Mouse (Mus musculus): ENCODE data around the gene Lrfn4. TPM values are rescaled to one million over a fixed set of nuclear protein-coding genes. Genes with fewer than 3 reads are reported as not detected.

The Lrfn4 gene
- polyA plus RNA-seq, 1 experiment: 2.7 TPM

DNA sequence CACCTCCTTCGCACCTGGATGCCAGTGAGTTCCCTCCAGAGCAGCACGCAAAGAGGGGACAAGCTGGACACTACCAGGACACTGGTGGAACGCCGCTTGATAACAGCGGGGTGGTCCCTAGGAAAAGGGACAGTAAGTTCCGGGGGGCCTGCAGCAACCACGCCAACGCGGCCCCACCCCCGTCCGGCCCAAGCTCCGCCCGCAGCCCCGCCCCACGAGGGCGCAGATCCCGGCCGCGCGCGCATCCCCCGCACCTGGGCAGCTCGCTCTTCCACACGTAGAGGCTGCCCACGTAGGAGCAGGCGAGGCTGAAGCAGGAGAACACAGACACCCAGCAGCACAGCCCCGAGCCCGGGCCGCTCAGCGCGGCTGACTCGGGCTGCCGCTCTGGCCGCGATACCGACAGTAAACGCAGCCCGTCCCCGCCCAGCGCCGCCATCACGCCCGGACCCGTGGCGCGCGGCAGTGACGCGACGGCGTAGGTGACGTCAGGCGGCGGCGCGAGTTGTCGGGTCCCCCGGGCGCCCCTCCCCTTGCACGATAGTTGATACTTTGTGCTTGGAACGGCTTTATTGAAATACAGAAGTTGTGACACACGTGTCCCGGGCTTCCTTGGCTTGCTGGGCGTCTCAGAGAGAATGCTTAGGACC is 9.8 kb upstream of the Lrfn4 start, which contains the start of gene Rce1:
Gene Rce1, minus strand, starts transcription at position 463 of the 650 bp plus-strand sequence.
- no peak for TF ChIP-seq CTCF (IDR thresholded peaks at IDR 0.05; ENCODE audit: control insufficient read depth, insufficient read depth, low read length)
- TF ChIP-seq POLR2A (IDR thresholded peaks at IDR 0.05; ENCODE audit: borderline replicate concordance, control insufficient read depth, low read depth, low read length): peak; percentile 31; the same call in 1 of the 2 replicates
- H3K4me3 ChIP-seq (replicated peaks; ENCODE audit: control insufficient read depth, low read depth, low read length): peak within 1 kb of the TSS; percentile 96
- H3K27ac ChIP-seq (ENCODE audit: control insufficient read depth, insufficient read depth, low read depth, low read length, poor library complexity): peak within 1 kb of the TSS; percentile 89
- 1% methylated on average over 64 of the region's 64 CpGs for WGBS
- H3K4me1 ChIP-seq (ENCODE audit: control insufficient read depth, insufficient read depth, low read length): peaks cover 5% of the 10 kb centered on the region

DNA sequence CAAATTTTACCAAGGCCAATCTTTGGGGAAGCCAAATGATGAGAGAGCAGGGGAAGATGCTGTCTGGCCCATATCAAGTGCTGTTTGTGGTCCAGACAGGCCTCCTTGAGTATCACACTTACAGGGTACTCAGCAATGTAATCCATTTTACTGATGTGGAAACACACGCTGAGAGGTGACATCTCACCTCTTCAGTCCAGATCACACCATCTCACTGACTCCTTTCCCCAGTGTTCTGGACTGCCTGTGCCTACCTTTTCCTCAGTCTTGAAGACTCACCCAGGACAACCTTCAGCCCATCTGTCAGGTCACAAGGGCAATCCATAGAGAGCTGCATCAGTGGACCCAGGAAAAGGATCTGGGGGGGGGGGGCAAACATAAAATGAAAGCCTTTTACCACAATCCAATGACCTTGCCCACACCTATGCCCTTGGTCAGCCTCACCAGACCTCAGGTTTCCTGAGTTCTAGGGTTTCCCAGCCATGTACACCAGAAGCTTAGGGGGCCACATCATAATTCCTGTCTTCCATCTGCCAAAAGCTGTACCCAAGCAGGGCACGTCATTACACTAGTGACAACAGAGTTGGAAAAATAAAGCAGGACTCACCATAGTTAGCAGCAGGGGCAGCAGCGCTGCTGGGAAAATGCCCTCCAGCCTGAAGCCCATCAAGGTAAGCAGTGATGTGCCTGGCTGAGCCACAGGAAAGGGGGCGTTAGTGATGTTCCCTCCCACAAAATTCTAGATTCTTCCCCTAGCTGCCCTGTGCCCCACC is 9.1 kb upstream of the Lrfn4 start:
- Histone ChIP-seq H3K27ac (ENCODE audit: control insufficient read depth, insufficient read depth, low read depth, low read length, poor library complexity) (peak overlapping the region; percentile 36; the same call in 1 of the 2 replicates), H3K4me1 (ENCODE audit: control insufficient read depth, insufficient read depth, low read length) (peaks cover 5% of the 10 kb centered on the region), H3K4me3 (replicated peaks; ENCODE audit: control insufficient read depth, low read depth, low read length) (peak overlapping the region; percentile 96)
- WGBS: 27% methylated on average over 4 of the region's 4 CpGs
- TF ChIP-seq POLR2A (IDR thresholded peaks at IDR 0.05; ENCODE audit: borderline replicate concordance, control insufficient read depth, low read depth, low read length): no peak; the same call in 1 of the 2 replicates
- TF ChIP-seq CTCF (IDR thresholded peaks at IDR 0.05; ENCODE audit: control insufficient read depth, insufficient read depth, low read length): no peak

DNA sequence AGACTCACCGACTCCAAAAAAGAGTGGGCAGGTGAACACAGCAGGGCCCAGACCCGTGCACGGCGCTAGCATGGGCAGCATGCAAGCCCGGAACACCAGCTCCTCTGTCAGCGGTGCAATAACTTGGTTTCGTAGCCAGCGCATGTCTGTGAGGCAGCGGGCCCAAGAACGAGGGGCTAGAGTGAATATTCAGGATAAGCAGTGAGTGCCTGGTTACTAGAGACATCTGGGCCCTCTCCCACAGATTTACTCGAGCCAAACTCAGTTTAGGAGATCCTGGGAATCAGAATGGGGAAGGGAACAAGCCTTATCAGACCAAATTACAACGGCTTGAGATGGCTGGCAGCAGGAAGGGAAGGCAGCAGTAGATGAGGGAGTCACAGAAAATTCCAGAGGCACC is 8.5 kb upstream of the Lrfn4 start:
- 90% methylated on average over 12 of the region's 12 CpGs for WGBS
- TF ChIP-seq POLR2A (IDR thresholded peaks at IDR 0.05; ENCODE audit: borderline replicate concordance, control insufficient read depth, low read depth, low read length): no peak
- no peak for TF ChIP-seq CTCF (IDR thresholded peaks at IDR 0.05; ENCODE audit: control insufficient read depth, insufficient read depth, low read length)
- Histone ChIP-seq H3K4me1 (ENCODE audit: control insufficient read depth, insufficient read depth, low read length) (peaks cover 5% of the 10 kb centered on the region), H3K4me3 (replicated peaks; ENCODE audit: control insufficient read depth, low read depth, low read length) (no peak overlapping the region), H3K27ac (ENCODE audit: control insufficient read depth, insufficient read depth, low read depth, low read length, poor library complexity) (no peak overlapping the region)

DNA sequence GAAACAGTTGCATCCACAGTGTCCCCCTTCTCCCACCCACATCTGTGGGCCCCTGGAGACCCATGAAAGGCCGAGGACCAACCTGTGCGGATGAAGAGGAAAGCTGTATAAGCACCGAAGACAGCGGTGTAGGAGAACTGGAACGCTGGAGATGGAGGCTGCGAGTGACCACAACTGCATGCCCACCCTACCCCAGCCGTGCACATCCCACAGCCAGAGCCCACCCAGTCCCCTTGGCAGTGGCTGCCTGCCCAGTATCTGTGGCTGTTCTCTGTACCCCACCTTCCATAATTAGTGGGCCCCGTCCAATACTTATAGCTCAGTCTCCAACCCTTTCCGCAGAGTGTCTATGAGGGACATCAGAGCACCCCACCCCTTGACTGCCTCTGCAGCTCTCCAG is 8.0 kb upstream of the Lrfn4 start:
- Histone ChIP-seq H3K27ac (ENCODE audit: control insufficient read depth, insufficient read depth, low read depth, low read length, poor library complexity) (no peak overlapping the region), H3K4me3 (replicated peaks; ENCODE audit: control insufficient read depth, low read depth, low read length) (no peak overlapping the region), H3K4me1 (ENCODE audit: control insufficient read depth, insufficient read depth, low read length) (peaks cover 5% of the 10 kb centered on the region)
- no peak for TF ChIP-seq CTCF (IDR thresholded peaks at IDR 0.05; ENCODE audit: control insufficient read depth, insufficient read depth, low read length)
- TF ChIP-seq POLR2A (IDR thresholded peaks at IDR 0.05; ENCODE audit: borderline replicate concordance, control insufficient read depth, low read depth, low read length): no peak
- WGBS: 92% methylated on average over 9 of the region's 9 CpGs

DNA sequence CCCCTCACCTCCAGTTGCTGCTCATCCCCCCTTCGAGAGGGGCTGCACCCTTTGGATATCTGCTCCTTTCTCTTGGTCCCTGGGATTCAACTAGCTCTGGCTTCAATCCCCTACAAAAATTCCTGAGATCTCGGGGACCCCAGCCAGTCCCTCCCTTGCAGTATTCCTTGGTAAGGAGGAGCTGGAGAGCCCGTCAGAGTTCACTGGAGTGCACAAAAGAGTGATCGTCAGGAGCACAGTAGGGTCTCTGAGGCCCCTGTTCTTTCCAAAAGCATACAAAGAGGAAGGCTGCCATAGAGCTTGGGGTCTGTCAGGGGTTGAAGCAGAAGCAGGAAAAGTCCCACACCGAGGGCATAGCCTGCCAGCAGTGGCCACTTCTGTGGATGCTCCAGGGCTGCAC is 7.3 kb upstream of the Lrfn4 start:
- 84% methylated on average over 5 of the region's 5 CpGs for WGBS
- Histone ChIP-seq H3K27ac (ENCODE audit: control insufficient read depth, insufficient read depth, low read depth, low read length, poor library complexity) (no peak overlapping the region), H3K4me3 (replicated peaks; ENCODE audit: control insufficient read depth, low read depth, low read length) (no peak overlapping the region), H3K4me1 (ENCODE audit: control insufficient read depth, insufficient read depth, low read length) (peaks cover 5% of the 10 kb centered on the region)
- no peak for TF ChIP-seq POLR2A (IDR thresholded peaks at IDR 0.05; ENCODE audit: borderline replicate concordance, control insufficient read depth, low read depth, low read length)

DNA sequence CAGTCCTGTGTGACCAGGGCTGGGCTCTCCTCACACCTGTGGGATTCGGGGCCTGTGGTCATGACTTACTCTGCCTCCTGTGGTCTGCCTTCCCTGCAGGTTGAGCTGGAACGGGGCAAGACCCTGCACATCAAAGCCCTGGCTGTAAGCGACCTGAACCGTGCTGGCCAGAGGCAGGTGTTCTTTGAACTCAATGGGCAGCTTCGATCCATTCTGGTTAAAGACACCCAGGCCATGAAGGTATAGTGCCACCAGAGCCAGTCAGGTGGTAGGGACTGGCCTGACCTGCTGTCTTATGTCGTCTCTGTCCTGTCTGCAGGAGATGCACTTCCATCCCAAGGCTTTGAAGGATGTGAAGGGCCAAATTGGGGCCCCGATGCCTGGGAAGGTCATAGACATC is 5.3 kb upstream of the Lrfn4 start:
- Histone ChIP-seq H3K27ac (ENCODE audit: control insufficient read depth, insufficient read depth, low read depth, low read length, poor library complexity) (no peak overlapping the region), H3K4me3 (replicated peaks; ENCODE audit: control insufficient read depth, low read depth, low read length) (no peak overlapping the region), H3K4me1 (ENCODE audit: control insufficient read depth, insufficient read depth, low read length) (peaks cover 3% of the 10 kb centered on the region)
- no peak for TF ChIP-seq POLR2A (IDR thresholded peaks at IDR 0.05; ENCODE audit: borderline replicate concordance, control insufficient read depth, low read depth, low read length)
- TF ChIP-seq CTCF (IDR thresholded peaks at IDR 0.05; ENCODE audit: control insufficient read depth, insufficient read depth, low read length): no peak
- 85% methylated on average over 7 of the region's 7 CpGs for WGBS

DNA sequence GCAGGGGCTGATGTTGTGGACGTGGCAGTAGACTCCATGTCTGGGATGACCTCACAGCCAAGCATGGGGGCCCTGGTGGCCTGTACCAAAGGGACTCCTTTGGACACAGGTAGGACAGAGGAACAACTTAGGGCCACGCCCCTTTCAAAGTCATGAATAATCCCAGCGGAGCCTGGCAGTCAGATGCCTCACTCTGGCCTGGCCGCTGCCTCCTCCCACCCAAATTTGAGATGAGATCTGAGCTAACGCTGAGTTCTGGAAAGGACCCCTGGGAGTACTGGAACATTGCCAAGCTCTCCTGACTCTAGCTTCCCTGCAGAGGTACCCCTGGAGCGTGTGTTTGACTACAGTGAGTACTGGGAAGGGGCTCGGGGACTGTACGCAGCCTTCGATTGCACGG is 4.0 kb upstream of the Lrfn4 start:
- H3K27ac ChIP-seq (ENCODE audit: control insufficient read depth, insufficient read depth, low read depth, low read length, poor library complexity): no peak overlapping the region
- H3K4me1 ChIP-seq (ENCODE audit: control insufficient read depth, insufficient read depth, low read length): no peaks in the 10 kb centered on the region
- H3K4me3 ChIP-seq (replicated peaks; ENCODE audit: control insufficient read depth, low read depth, low read length): no peak overlapping the region
- 90% methylated on average over 10 of the region's 10 CpGs for WGBS
- TF ChIP-seq CTCF (IDR thresholded peaks at IDR 0.05; ENCODE audit: control insufficient read depth, insufficient read depth, low read length) (no peak), POLR2A (IDR thresholded peaks at IDR 0.05; ENCODE audit: borderline replicate concordance, control insufficient read depth, low read depth, low read length) (no peak)

DNA sequence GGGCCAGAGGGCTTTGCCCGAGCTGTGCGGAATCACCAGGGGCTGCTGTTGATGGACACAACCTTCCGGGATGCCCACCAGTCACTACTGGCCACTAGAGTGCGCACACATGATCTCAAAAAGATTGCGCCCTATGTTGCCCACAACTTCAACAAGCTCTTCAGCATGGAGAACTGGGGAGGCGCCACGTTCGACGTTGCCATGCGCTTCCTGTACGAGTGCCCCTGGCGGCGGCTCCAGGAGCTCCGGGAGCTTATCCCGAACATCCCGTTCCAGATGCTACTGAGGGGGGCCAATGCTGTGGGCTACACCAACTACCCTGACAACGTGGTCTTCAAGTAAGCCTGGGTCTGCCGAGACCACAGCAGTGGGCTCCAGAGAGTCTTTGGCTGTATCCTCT is 2.7 kb upstream of the Lrfn4 start:
- TF ChIP-seq CTCF (IDR thresholded peaks at IDR 0.05; ENCODE audit: control insufficient read depth, insufficient read depth, low read length) (no peak), POLR2A (IDR thresholded peaks at IDR 0.05; ENCODE audit: borderline replicate concordance, control insufficient read depth, low read depth, low read length) (no peak)
- Histone ChIP-seq H3K4me3 (replicated peaks; ENCODE audit: control insufficient read depth, low read depth, low read length) (no peak overlapping the region), H3K4me1 (ENCODE audit: control insufficient read depth, insufficient read depth, low read length) (no peaks in the 10 kb centered on the region), H3K27ac (ENCODE audit: control insufficient read depth, insufficient read depth, low read depth, low read length, poor library complexity) (no peak overlapping the region)
- WGBS: 50% methylated on average over 18 of the region's 18 CpGs
